Mouse (Mus musculus): ENCODE data around the gene Pigm. TPM values are rescaled to one million over a fixed set of nuclear protein-coding genes. Genes with fewer than 3 reads are reported as not detected.

Gene Pigm
- polyA plus RNA-seq, 1 experiment = 7.2 TPM

DNA sequence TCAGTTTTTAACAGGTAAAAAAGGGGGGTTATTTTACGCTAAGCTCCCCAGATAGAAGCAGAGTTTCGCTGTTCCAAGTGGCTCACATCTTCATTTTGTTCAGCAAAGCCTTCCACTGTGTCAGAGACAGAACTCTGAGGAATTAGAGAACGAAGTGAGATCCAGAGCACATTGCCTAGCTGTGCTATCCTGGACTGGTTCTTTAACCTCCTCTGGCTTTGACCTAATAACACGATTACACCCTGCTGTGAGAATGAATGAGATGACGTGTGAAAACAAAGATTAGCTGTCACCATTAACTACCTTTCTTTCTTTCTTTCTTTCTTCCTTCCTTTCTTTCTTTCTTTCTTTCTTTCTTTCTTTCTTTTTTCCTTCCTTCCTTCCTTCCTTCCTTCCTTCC, 33.1 kb downstream of the Pigm start:
- DNase-seq (ENCODE audit: extremely low spot score in 1 of 2, low spot score in 1 of 2) = no peak

DNA sequence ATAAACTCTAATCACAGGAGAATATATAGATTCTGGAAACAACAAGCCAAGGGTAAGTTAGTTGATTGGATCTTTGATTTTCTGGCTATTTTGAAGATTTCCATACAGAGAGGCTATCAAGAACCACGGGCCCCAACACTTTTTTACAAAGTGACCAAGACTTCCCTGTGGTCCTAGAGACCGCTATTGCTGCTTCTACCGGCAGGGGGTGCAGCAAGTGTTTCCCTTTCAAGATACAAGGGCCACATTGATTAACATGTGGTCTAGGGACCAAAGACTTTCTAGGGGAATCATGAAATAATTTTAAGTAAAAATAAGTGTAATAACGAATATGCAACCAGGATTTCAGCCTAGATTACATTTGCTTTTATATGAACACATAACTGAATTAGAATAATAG, 34.5 kb downstream of the Pigm start:
- DNase-seq (ENCODE audit: extremely low spot score in 1 of 2, low spot score in 1 of 2) = peak in 1 of 2 experiments; percentile 79

DNA sequence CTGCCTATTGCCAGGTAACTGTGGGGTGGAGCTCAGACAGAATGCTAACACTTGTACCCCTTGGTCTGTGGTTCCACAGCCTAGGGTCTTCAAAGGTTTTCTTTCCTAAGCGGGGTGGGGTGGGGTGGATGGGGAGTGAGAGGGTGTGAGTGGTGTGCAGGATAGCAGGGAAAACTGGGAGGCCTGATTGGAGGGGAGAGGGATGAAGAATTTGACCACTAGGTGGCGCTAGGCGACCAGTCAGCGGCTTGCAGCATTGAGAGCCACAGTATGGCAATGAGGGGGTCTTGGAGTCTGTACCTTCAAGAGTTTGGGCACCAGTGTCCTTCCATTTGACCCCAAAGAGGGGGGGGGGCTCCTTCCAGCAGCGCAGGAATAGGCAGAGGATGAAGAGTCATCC, 35.9 kb downstream of the Pigm start:
- DNase-seq (ENCODE audit: extremely low spot score in 1 of 2, low spot score in 1 of 2) = peak in 1 of 2 experiments; percentile 91

DNA sequence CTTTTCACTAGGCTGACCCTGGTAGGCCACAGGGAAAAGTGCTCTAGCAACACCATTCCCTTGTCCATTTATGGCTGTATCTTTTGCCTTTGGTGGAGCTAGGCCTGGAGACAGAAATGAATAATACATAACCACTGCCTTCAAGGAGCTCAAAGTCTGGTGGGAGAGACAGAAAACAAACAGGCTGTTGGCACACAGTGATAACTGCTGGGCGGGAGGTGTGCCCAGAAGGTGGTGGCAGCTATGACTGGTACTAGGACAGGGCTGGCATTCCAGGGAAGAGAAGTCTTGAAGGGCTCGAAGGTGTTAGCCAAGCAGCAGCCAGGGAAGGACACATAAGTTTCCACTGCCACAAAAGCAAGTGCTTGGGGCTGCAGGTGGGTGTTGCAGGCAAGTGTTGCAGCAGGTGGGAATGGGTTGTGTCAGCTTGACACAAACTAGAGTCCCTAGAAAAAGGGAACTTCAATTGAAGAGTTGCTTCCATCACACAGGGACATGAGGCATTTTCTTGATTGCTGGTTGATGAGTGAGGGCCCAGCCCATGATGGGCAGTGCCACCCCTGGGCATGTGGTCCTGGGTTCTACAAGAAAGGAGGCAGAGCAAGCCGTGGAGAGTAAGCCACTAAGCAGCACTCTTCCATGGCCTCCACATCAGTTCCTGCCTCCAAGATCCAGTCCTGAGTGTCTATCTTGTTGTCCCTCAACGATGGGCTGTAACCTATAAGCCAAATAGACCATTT, 37.3 kb downstream of the Pigm start:
- no peak for DNase-seq (ENCODE audit: extremely low spot score in 1 of 2, low spot score in 1 of 2)

DNA sequence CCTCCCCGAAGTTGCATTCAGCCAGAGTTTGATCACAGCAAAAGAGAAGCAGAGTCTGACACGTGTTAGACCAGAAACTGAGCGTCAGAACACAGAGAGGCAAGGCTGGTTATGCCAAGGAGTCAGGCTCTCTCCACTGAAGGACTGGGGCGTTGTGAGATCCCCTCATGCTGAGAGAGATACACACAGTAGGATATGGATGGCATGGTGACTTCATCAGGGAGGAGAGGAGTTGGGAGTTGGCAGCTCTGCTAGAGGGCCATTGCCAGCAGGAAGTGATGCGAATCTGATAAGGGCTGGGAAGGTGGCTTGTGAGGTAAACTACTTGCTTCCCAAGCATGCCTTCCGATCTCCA, 37.9 kb downstream of the Pigm start:
- DNase-seq (ENCODE audit: extremely low spot score in 1 of 2, low spot score in 1 of 2) = no peak

DNA sequence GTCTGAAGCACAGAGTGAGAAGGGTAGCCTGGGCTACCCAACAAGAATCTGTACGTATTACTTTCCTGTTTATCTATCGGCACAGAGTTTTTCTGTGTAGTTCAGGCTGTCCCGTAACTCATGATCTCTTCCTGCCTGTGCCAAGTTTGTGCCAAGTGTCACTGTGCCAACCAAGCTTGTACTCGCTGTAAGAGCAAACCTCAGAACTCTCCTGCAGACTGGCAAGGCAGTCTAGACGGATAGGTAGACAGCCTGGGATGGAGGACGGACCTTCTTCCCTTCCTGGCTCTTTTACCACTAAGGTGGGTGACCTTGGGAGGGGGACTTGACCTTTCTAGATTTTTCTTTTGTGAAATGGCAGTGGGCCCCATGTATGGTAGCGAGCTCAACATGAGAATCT, 38.7 kb downstream of the Pigm start:
- DNase-seq (ENCODE audit: extremely low spot score in 1 of 2, low spot score in 1 of 2) = no peak

DNA sequence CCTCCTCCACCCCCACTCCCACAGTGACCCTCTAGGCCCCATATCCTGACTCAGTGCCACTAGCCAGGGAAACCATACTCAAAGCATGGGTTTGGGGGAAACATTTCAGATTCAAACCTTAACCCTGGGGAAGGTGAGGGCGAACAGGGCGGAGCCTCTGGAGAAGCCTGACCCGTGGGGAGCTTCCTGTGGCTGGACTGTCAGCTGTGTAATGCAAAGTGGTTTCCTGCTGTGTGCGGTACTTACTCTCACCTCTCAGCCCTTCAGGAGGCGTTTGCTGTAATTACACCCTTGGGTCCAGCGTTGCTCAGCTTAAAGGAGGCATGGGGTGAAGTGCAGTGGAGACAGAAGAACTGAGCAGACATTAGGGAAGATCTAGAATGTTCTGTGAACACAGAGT, 41.8 kb downstream of the Pigm start:
- DNase-seq (ENCODE audit: extremely low spot score in 1 of 2, low spot score in 1 of 2) = no peak

DNA sequence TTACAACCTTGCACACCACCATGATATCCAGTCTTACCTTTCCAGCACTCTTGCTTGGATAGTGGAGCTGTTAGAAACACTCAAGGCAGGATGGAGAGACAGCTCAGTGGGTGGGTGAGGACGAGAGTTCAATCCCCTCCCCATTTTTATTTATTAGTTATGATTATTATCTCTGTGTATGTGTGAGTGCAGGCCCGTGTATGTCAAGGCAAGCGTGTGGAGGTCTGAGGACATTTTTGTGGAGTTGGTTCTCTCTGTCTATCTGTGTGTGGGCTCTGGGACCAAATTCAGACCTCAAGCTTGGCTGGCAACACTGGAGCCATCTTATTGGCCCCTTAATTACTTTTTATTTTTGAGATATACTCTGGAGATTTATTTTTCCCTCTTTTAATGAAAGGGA, 42.3 kb downstream of the Pigm start:
- DNase-seq (ENCODE audit: extremely low spot score in 1 of 2, low spot score in 1 of 2) = no peak

DNA sequence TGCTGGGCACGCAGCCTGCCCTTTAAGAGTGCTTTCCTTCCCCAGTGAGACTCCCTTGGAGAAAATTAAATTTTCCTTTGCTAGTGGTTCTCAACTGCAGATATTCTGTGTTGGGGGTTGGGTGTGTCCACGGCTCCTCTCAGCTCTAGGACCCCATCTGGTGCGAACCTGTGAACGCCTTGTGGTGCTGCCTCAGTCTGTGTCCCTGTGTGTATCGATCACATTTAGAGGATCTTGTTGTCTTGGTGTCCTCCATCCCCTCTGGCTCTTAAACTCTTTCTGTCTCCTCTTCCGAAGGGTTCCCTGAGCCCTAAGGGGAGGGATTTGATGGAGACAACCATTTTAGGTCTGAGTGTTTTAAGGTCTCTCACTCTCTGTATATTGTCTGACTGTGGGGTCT, 43.8 kb downstream of the Pigm start:
- DNase-seq (ENCODE audit: extremely low spot score in 1 of 2, low spot score in 1 of 2) = no peak

DNA sequence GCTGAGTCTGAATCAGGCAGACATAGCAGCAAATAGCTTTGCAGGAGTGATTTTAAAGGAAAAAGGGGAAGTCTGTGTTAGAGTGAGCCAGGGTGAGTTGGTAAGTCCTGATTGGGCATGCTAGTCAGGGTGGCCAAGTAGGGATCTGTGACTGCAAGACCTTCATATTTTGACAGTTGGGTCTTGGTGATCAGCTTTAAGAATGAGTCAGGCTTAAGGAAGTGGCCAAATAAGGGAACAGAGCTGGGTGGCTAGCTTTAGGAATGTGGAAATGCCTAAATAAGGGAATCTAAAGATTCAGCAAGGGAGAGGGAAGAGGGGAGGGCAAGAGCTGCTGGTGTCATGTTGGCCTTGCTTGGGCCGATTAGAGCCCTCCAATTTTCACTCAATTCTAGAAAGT, 47.0 kb downstream of the Pigm start:
- no peak for DNase-seq (ENCODE audit: extremely low spot score in 1 of 2, low spot score in 1 of 2)

DNA sequence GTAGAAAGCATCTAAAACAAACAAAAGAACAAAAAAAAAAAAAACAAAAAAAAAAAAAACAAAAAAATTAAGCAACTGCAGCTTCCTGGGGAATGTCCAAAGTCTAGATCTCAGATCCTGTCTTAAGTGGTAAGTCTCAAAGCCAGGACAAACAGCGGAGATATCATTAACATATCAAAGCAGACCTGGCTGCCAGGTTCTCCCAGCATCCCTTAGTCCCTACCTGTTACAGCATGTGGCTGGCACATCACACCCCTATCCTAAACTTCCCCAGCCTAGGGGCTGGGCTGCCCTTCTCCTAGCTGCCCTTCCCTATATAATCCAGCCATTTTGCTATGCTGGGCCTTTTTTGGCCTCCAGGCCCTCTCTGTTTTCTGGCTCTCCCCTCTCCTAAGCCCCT, 50.1 kb downstream of the Pigm start:
- no peak for DNase-seq (ENCODE audit: extremely low spot score in 1 of 2, low spot score in 1 of 2)

DNA sequence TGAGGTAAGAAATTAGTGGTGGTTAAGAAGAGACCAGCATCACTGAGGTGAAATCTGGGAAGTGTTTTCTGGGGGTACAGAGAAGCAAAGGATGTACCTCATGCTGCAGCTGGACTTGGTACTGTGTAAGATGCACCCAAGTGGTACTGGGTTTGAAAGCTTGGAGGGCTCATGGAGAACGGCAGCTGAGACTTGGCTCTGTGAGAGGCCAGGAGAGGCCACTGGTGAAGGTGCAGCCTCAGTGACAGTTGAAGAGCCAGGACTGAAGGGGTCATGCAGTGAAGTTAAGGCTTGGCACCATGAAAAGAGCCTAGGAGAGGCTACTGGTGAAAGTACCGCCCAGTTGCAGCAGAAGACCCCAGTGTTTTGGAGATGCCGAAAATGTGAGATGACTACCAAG, 51.5 kb downstream of the Pigm start:
- DNase-seq (ENCODE audit: extremely low spot score in 1 of 2, low spot score in 1 of 2) = no peak

DNA sequence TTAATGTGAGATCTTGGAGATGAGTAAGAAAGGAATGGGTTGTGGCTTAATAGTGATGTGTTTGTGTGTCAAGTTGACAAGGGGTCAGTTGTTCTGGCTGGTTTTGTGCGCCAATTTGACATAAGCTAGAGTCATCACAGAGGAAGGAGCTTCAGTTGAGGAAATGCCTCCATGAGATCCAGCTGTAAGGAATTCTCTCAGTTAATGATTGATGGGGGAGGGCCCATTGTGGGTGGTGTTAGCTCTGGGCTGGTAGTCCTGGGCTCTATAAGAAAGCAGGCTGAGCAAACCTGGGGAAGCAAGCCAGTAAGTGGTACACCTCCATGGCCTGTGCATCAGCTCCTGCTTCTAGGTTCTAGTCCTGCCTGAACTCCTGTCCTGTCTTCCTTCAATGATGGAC, 52.3 kb downstream of the Pigm start:
- no peak for DNase-seq (ENCODE audit: extremely low spot score in 1 of 2, low spot score in 1 of 2)

DNA sequence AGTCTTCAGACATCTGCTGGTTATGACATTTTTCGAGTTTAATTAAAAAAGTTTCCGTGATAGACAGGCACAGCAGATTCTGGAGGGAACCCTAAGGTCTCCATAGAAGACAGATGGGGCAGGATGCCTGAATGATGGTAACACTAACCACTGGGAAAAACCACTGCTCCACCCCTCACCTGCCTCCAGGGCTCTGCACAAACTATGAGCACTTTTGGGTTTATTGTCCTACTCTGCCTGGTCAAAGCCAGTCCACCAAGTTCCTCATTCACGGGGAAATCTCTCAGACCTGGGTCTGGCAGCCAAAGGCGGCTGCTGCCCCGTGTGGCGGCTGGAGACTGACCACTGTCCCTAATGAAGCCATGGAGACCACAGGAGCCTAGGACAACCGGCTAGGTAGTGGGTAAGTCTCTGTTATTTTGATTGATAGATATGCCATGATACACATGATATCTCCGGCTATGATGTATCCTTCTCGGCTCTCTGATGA, 54.4 kb downstream of the Pigm start:
- DNase-seq (ENCODE audit: extremely low spot score in 1 of 2, low spot score in 1 of 2) = no peak

DNA sequence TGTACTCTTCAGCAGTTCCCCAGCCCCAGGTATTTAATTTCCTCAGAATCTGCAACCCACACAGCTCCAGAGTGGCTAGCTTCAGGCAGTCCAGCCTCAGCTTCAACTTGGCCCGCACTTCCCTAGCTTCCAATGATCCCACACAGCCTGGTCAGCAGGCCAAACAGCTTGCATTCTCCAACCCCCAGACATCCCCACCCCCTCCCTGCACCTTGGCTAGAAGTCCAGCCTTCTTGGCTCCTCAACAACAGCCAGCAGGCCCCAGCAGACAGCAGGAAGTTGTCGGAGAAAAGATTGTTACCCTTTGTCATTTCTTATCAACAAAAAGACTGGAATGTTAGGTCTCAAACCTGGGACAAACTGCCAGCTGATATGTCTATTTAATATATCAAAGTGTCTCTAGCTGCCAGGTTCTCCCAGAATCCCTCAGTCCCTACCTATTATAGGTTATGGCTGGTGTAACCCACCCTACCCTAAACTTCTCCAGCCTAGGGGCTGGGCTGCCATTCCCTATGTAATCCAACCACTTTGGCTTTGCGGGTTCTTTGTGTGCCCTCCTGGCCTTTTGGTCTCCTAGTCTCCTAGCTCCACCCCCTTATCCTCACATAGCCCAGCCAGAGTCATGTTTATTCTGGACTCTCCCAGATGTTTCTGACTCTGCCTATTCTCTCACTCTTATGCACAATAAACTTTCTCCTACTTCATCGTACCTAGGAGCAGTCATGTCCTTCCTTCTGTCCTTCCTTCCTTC, 55.7 kb downstream of the Pigm start:
- DNase-seq (ENCODE audit: extremely low spot score in 1 of 2, low spot score in 1 of 2) = no peak

DNA sequence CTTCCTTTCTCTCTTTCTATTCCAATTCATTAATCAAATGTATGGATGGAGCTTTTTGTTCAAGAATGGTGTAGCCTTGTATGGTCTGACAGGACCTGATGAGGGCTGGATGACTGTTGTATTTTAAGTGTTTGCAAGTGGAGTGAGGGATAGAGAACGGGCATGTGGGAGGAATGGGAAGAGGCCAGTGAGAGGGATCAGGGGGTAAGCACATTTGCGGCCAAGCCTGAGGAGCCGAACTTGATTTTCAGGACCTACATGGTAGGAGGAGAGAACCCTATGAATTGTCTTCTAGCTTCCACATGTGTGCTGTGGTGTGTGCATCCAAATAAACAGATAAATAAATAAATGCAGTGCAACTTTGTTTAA, 56.2 kb downstream of the Pigm start:
- no peak for DNase-seq (ENCODE audit: extremely low spot score in 1 of 2, low spot score in 1 of 2)

DNA sequence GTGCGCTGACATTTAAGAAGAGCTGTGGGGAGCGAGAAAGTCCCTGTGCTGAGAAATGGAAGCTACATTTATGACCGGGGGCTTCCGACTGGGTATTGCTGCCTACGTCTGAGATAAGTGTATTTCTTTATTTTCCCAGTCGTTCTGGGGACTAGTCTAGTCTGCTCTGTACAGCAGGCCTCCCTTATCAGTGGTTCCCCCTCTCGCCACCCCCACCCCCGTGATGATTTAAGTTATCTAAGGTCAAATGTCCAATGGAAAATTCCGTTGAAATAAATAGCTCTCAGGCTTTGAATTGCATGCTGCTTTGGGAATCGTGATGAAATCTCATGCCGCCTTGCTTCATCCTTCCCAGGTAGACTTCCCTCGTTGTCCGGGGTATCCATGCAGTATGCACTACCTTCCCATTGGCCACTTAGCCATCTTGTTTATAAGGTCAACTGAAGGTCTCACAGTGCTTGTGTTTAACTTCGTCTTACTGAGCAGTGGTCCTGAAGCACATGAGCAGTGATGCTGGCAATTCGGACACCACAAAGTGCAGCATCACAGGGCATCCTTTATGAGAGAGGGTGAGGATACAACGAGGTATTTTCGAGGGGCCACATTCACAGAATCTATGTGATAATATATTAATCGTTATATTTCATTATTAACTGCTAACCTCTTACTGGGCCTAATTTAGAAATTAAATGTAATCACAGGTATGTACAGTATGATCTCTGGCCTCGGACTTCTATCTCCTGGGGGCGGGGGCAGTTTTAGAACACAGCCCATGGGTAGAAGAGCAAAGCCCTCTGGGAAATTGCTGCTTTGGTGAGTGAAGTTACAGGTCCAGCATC, 56.9 kb downstream of the Pigm start:
- no peak for DNase-seq (ENCODE audit: extremely low spot score in 1 of 2, low spot score in 1 of 2)
